Mouse (Mus musculus): ENCODE measurements around the gene Ndp. TPM values are rescaled to one million over a fixed set of nuclear protein-coding genes. Genes with fewer than 3 reads are reported as not detected.

Ndp gene
- 4.7 and 4.9 TPM in 2 replicates for polyA plus RNA-seq (2015; fragmentation: Nextera tagmentation; extraction: Ambion mirVana)

DNA sequence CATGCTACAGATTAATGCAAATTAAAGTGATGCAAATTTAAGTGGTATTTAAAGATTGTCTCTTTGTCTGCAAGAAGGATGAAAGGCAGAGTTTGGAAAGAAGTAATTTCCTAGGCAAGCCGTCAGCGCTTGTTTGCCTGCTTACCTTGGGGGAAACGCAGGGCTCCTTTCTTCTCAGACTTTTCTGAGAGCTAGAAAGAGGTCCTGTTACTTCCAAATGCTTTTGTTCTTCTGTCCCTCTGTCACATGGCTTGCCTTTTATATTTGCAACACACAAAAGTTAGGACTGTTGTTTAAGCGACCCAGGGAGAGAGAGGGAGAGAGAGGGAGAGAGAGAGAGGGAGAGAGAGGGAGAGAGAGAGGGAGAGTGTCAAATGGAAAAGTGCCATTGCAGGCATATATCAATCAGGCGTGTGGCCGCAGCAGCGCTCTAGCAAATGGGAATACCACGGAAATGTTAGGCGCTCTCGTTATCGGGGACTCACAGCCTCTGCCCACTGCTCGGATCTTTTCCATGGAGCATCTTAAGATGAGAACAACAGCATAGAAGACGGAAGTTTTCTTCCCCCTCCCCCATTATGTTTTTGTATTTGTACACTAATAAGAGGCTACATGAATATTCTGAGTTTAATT is at the start of gene Ndp:
Gene Ndp (minus strand): TSS at position 534 of the 633 bp plus-strand sequence.
- Histone ChIP-seq H3K4me3 (replicated peaks) (peak within 1 kb of the TSS; percentile 30), H3K27me3 (no peaks in the 10 kb centered on the region), H3K9ac (no peak within 1 kb of the TSS), H3K36me3 (no peaks in the 10 kb centered on the region), H3K4me2 (replicated peaks) (peak within 1 kb of the TSS; percentile 41), H3K4me1 (no peaks in the 10 kb centered on the region), H3K27ac (replicated peaks) (no peak within 1 kb of the TSS), H3K9me3 (replicated peaks) (no peaks in the 10 kb centered on the region)
- 22% methylated on average over 13 of the region's 13 CpGs for whole genome bisulfite sequencing
- ATAC-seq (ENCODE audit: insufficient number of reproducible peaks, low FRiP score, low TSS enrichment, low read depth), result no peak

DNA sequence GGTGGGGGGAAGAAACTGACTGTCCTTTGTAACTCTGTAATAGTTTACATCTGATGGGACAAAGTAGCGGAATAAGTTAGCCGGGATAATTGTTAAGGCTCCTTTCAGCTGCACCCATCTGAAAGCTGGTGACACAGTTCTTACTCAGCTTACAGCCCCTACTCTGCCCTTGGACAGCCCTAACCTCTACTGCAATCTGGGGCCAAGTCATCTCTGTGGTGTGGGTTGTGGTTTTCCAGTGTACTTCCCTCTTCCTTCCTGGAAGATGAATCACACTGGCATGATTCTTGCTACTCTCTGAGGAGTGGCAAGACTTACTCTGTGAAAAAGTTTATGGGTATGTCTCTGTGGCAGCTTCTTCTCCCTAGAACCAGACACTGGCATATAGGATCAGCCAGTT is 43.2 kb upstream of the Ndp start:
- Histone ChIP-seq H3K36me3 (no peaks in the 10 kb centered on the region), H3K27ac (replicated peaks) (no peak overlapping the region), H3K4me3 (replicated peaks) (no peak overlapping the region), H3K27me3 (no peaks in the 10 kb centered on the region), H3K4me1 (no peaks in the 10 kb centered on the region), H3K4me2 (replicated peaks) (no peak overlapping the region), H3K9me3 (replicated peaks) (no peaks in the 10 kb centered on the region), H3K9ac (no peak overlapping the region)
- no peak for ATAC-seq (ENCODE audit: insufficient number of reproducible peaks, low FRiP score, low TSS enrichment, low read depth)
- 84% methylated on average over 2 of the region's 2 CpGs for WGBS

DNA sequence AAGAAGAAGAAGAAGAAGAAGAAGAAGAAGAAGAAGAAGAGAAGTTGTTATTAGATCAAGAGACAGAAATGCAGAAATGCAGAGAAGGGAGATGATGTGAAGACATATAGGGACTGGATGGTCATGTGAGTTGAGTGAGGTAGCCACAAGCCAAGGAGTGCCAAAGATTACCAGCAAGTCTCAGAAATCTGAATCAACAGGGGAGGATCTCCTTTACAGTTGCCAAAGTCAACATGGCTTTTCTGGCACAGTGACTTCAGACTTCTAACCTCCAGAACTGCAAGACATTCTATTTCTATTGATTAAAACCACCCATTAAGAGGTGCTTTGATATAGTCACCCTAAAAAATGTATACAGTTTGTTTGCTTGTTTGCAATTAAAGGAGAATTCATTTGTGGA is 6.4 kb upstream of the Ndp start:
- H3K4me3 ChIP-seq (replicated peaks), result no peak overlapping the region
- H3K4me1 ChIP-seq, result no peaks in the 10 kb centered on the region
- no peak overlapping the region for H3K27ac ChIP-seq (replicated peaks)
- no peak overlapping the region for H3K9ac ChIP-seq
- ATAC-seq (ENCODE audit: insufficient number of reproducible peaks, low FRiP score, low TSS enrichment, low read depth), result no peak
- no peaks in the 10 kb centered on the region for H3K9me3 ChIP-seq (replicated peaks)
- H3K4me2 ChIP-seq (replicated peaks), result no peak overlapping the region
- no peaks in the 10 kb centered on the region for H3K36me3 ChIP-seq
- no peaks in the 10 kb centered on the region for H3K27me3 ChIP-seq

DNA sequence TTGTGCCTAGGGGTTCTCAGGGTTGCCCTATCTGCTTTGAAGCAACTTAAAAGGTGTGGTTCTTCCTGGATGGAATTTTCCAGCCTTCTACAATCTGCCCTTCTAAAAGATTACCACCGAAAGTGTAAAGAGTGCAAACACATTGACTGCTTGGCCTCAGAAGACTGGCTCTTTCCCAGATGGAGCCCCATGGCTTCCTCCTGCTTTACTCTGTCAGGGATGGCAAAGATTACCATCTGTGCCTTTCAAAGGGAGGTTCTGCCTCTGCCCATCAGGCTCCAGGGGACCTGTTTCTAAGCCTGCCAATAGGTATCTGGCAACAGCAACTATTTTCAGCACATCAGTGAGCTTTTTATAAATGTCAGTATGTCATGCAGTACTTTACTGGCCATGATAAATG is 1.5 kb upstream of the Ndp start:
- Histone ChIP-seq H3K9me3 (replicated peaks) (no peaks in the 10 kb centered on the region), H3K4me2 (replicated peaks) (no peak overlapping the region), H3K4me3 (replicated peaks) (no peak overlapping the region), H3K36me3 (no peaks in the 10 kb centered on the region), H3K4me1 (no peaks in the 10 kb centered on the region), H3K27ac (replicated peaks) (no peak overlapping the region), H3K9ac (no peak overlapping the region), H3K27me3 (no peaks in the 10 kb centered on the region)
- 63% methylated on average over 1 of the region's 1 CpGs for WGBS
- no peak for ATAC-seq (ENCODE audit: insufficient number of reproducible peaks, low FRiP score, low TSS enrichment, low read depth)

DNA sequence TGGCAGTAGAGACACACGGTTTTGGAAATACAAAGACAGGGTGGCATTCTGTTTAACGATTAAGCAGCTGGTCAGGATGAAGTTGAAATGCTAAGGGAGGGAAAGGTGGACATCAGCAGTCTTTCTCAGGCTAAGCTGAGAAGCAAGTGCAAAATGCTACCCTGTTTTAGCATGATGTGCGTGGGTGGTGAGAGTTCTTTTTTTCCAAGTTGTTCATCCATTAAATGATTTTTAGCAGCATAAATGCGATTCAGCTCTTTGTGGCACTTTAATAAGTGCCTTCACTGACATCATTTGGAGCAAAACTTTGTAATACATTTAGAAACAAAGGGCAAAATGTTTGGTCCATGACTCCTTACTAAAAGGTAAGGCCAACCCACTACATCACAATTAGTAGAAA is 337 bp upstream of the Ndp start:
- Histone ChIP-seq H3K36me3 (no peaks in the 10 kb centered on the region), H3K9me3 (replicated peaks) (no peaks in the 10 kb centered on the region), H3K4me3 (replicated peaks) (peak overlapping the region; percentile 30), H3K27me3 (no peaks in the 10 kb centered on the region), H3K9ac (no peak overlapping the region), H3K4me1 (no peaks in the 10 kb centered on the region), H3K27ac (replicated peaks) (no peak overlapping the region), H3K4me2 (replicated peaks) (peak overlapping the region; percentile 41)
- ATAC-seq (ENCODE audit: insufficient number of reproducible peaks, low FRiP score, low TSS enrichment, low read depth), result no peak
- 39% methylated on average over 4 of the region's 4 CpGs for WGBS

DNA sequence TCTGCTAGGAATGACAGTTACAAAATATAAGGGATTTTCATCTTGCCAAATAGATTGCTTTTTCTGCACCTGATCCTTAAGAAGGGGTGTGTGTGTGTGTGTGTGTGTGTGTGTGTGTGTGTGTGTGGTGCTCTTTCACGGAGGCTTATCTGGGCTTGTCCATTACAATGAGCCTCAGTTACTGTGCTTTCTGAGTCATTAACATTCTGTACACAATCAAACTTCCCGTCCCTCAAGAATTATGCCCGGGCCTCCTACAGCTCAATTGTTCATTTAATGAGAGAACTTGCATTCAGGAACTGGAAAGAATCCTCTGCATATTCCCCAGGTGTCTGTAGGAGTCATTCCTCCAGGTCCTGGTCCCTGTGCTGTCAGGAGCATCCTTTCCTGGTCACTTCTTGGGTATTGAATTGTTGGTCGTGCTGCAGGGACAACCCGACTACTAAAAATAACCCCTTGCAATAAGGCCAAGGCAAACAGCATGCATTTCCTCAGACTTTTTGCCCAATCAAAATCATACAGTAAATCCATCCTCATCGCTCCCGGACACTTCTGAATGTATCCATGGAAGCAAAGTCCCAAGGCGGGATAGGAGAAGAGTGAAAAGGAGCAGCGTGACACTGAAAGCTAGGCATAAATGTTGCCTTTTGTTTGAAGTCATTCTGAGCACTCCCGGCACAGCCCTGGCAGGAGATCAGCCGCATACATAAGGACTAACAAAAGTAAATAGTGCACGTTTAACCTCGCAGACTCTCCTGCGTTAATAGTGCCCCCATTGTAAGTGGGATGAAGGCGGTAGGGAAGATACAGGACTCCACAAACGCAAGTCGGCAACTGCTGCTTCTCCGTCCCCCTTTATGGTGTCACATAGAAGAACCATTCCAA is 1.1 kb downstream of the Ndp start:
- Histone ChIP-seq H3K27ac (replicated peaks) (no peak overlapping the region), H3K4me1 (no peaks in the 10 kb centered on the region), H3K27me3 (no peaks in the 10 kb centered on the region), H3K36me3 (no peaks in the 10 kb centered on the region), H3K4me2 (replicated peaks) (peak overlapping the region; percentile 41), H3K4me3 (replicated peaks) (peak overlapping the region; percentile 30), H3K9ac (no peak overlapping the region), H3K9me3 (replicated peaks) (no peaks in the 10 kb centered on the region)
- ATAC-seq (ENCODE audit: insufficient number of reproducible peaks, low FRiP score, low TSS enrichment, low read depth), result no peak
- WGBS, result 22% methylated on average over 18 of the region's 18 CpGs

DNA sequence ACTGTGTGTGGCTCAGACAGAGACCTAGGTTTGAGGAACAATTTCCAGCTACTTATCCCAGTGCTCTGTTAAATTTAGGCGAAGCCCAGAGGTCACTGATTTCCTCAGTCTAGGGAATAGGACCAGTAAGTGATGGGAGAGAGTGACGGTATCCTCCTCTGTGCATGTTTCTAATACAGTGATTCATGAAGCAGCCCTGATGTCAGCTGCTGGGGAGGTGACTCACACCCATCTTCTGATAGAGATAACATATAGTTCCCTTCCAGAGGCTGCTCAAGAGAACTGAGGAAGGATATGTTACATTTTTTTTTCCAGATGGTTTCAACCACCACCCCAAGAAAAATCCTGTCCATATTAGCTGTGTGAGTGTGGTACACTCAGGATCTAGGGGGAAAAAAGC is 2.9 kb downstream of the Ndp start:
- ATAC-seq (ENCODE audit: insufficient number of reproducible peaks, low FRiP score, low TSS enrichment, low read depth), result no peak
- Histone ChIP-seq H3K27me3 (no peaks in the 10 kb centered on the region), H3K4me2 (replicated peaks) (no peak overlapping the region), H3K36me3 (no peaks in the 10 kb centered on the region), H3K9me3 (replicated peaks) (no peaks in the 10 kb centered on the region), H3K27ac (replicated peaks) (no peak overlapping the region), H3K4me1 (no peaks in the 10 kb centered on the region), H3K9ac (no peak overlapping the region), H3K4me3 (replicated peaks) (no peak overlapping the region)
- WGBS, result 79% methylated on average over 2 of the region's 2 CpGs

DNA sequence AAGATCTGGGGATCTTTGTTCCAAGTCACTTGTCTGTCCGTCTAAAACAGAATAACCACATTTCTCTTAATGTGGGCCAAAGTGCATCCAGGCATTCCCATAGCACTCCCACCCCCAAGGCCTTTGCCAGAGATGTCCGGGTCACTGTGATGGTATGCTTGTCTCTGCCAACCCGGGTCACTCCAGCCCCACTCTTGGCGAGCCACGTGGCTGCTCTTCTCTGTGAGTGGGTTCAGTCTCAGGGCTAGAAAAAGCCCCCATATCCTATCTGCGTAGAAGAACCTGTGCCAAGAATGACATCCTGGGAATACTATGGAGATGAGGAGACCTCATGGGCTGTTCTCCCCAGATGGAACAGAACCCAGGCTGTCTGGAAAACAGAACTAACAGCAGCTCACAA is 4.0 kb downstream of the Ndp start:
- no peak overlapping the region for H3K27ac ChIP-seq (replicated peaks)
- no peaks in the 10 kb centered on the region for H3K4me1 ChIP-seq
- no peak overlapping the region for H3K9ac ChIP-seq
- WGBS, result 71% methylated on average over 6 of the region's 6 CpGs
- H3K36me3 ChIP-seq, result no peaks in the 10 kb centered on the region
- H3K4me2 ChIP-seq (replicated peaks), result no peak overlapping the region
- ATAC-seq (ENCODE audit: insufficient number of reproducible peaks, low FRiP score, low TSS enrichment, low read depth), result no peak
- H3K27me3 ChIP-seq, result no peaks in the 10 kb centered on the region
- H3K9me3 ChIP-seq (replicated peaks), result no peaks in the 10 kb centered on the region
- H3K4me3 ChIP-seq (replicated peaks), result no peak overlapping the region

DNA sequence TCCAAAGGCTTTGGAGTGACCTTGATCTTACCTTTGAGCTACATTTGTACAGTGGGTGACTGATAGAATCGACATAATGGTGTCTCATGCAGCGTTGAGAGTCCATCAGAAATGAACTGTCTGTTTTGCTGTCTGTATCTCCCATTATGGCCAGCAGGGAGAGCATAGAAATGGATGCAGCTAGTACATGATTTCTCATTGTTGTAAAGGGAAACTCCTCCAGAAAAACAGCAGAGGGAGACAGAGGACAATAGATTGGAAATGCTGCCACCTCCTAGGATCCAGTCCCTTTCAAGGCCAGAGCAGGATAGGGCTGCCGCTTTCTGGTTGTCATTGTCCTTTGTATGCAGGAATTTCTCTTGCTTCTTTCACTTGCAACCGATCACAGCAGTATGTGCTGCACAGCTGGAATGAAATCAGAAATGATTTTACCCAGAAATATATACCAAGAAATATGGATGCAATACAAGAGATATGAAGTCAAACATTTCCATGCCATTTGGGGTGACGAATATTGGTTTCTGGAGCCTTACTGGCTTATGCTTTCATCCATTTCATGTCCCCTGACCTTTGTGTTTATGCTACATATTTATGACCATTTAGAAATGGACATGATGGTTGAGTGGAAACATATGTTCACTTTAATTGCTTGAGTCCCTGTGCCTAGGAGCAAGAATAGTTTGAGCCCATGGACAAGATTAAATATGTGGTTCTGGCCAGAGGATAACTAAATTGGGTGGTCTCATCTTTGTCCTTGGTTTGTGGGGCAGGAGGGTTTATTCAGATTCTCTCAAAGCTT is 17.0 kb downstream of the Ndp start:
- Histone ChIP-seq H3K27me3 (no peaks in the 10 kb centered on the region), H3K9ac (no peak overlapping the region), H3K4me2 (replicated peaks) (no peak overlapping the region), H3K4me3 (replicated peaks) (no peak overlapping the region), H3K9me3 (replicated peaks) (no peaks in the 10 kb centered on the region), H3K27ac (replicated peaks) (no peak overlapping the region), H3K36me3 (no peaks in the 10 kb centered on the region), H3K4me1 (no peaks in the 10 kb centered on the region)
- no peak for ATAC-seq (ENCODE audit: insufficient number of reproducible peaks, low FRiP score, low TSS enrichment, low read depth)
- WGBS, result 29% methylated on average over 5 of the region's 5 CpGs

DNA sequence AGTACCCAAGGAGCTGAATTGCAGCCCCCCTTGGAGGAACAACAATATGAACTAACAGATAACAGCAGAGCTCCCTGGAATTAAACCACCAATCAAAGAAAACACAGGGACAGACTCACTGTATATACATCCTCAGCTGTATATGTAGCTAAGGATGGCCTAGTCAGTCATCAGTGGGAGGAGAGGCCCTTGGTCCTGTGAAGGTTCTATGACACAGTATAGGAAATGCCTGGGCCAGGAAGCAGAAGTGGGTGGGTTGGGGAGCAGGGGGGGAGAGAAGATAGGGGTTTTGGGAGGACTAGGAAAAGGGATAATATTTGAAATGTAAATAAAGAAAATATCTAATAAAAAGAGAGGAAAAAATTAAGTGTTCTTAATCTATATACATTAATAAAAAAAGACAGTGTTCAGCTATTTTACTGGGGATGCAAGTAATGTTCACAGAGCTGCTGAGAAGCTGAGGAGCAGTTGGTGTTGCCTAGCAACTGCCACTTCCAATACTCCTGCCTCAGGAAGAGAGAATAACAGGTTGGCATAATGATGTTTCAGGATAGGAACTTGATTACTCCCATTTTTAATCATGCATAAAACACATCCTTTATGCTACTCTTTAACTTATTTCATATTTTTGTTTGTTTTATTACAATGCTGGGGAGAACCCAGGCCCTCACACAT is 43.8 kb downstream of the Ndp start:
- Histone ChIP-seq H3K9ac (no peak overlapping the region), H3K4me3 (replicated peaks) (no peak overlapping the region), H3K36me3 (no peaks in the 10 kb centered on the region), H3K4me1 (no peaks in the 10 kb centered on the region), H3K27ac (replicated peaks) (no peak overlapping the region), H3K27me3 (no peaks in the 10 kb centered on the region), H3K9me3 (replicated peaks) (no peaks in the 10 kb centered on the region), H3K4me2 (replicated peaks) (no peak overlapping the region)
- no peak for ATAC-seq (ENCODE audit: insufficient number of reproducible peaks, low FRiP score, low TSS enrichment, low read depth)

DNA sequence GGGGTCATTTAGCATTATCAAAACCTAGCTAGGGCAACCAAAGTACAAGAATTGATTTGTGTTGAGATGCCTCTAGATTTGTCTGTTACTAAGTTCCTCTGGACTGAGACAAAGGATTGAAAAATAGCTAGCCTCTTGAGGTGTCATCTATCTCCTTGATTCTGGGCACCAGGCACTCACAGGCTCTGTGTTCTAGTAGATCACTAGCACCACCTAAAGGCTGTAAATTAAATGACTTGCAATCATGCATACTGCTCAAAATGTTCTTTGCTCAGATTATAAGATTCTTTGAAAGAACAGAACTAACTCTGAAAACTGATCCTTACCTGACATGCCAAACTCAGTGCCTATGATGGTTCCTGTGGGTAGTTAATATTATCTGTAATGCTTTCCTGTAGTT is 51.3 kb downstream of the Ndp start:
- Histone ChIP-seq H3K27me3 (no peaks in the 10 kb centered on the region), H3K9ac (no peak overlapping the region), H3K27ac (replicated peaks) (no peak overlapping the region), H3K36me3 (no peaks in the 10 kb centered on the region), H3K4me2 (replicated peaks) (no peak overlapping the region), H3K9me3 (replicated peaks) (no peaks in the 10 kb centered on the region), H3K4me1 (no peaks in the 10 kb centered on the region), H3K4me3 (replicated peaks) (no peak overlapping the region)
- ATAC-seq (ENCODE audit: insufficient number of reproducible peaks, low FRiP score, low TSS enrichment, low read depth), result no peak
